Mouse (Mus musculus) 3T3-L1 (cell line): ENCODE data around the gene Gm21188.
"Not testable (repeated sequence)": the region's sequence is repeated elsewhere in the genome, so short reads cannot be mapped to it uniquely, and the experiment has no call there.

ENCODE experiments used
- DNase-seq: peaks from one replicate; pipeline ENCODE4 v3.0.0-alpha.2; 2015; ENCODE audit warnings: low read depth, low spot score

Gene Gm21188

GRCm38 (mm10) chr13:120026911-120027310, 25.1 kb downstream of the Gm21188 start, which contains the start of gene Gm36079:
Gene Gm36079 (minus strand): TSS chr13:120027011.
- not testable (repeated sequence) for DNase-seq

- DNase-seq = not testable (repeated sequence)
Observed at GRCm38 (mm10) chr13:120026373-120026772, 25.6 kb downstream of the Gm21188 start.

DNA sequence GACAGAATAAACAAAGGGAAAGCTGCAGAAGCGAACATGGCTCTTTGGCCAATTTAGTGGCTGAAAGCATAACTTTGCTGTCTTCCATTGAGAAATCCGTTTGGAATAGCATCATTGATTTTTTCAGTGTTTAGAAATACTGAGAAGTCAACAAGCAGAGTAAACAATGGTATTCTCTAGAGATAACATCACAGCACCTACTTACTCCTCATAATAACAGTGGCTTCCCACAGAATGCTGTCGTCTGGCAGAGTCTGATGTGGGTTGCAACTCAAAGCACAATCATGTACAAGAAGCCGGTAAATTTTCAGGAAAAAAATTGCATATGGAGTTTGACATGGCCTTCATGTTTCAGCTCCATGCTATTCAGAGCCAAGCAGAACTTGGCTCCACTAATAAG, 26.4 kb downstream of the Gm21188 start:
- not testable (repeated sequence) for DNase-seq

DNA sequence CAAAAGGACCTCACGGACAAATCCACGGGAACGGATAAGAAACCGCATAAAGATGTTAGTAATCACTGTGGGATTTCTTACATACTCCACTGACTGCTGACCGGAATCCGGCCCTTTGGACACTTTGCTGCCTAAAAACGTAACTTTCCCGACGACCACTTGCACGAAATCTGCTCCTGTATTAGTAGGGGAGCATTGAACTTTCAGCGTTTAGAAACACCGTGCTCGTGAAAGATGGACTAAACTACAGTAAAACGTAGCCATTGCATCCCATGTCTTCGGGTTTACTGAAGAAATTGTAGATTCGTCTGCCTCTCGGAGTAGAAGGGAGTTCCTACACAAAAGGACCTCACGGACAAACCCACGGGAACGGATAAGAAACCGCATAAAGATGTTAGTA, 27.0 kb downstream of the Gm21188 start:
- DNase-seq = not testable (repeated sequence)

GRCm38 (mm10) chr13:120024581-120024980, 27.4 kb downstream of the Gm21188 start:
- DNase-seq = not testable (repeated sequence)

GRCm38 (mm10) chr13:120021477-120021876, 30.5 kb downstream of the Gm21188 start:
- peak; percentile 15 for DNase-seq

DNA sequence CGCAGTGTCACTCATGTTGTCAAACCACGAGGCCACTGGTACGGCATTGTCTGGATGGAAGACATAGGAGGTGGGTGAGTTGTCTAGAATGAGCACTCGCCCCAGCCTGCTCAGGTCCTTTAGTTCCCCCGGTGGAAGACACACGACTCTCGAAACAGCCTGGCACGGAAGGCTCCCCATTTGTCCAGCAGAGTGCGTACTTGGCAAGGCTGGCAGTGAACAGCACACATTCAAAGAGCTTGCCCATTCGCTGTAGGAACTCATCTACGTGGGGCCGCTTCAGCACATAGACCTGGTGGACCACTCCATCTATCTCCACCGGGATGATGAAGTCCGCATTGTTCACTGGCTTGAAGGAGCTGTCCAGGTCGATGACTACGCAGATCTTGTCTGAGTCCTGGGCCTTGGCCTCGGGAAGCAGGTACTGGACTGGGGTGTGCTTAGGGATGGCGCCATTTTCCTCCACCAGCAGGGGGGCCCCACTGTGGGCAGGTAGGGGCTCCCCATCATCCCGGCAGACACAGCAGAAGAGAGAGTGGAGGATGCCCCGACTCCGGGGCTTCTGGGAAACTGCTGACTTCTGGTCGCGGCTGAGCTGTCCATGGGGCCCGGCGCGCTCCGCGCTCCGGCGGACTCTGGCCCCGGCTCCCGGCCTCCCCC, 36.5 kb downstream of the Gm21188 start:
- not testable (repeated sequence) for DNase-seq

DNA sequence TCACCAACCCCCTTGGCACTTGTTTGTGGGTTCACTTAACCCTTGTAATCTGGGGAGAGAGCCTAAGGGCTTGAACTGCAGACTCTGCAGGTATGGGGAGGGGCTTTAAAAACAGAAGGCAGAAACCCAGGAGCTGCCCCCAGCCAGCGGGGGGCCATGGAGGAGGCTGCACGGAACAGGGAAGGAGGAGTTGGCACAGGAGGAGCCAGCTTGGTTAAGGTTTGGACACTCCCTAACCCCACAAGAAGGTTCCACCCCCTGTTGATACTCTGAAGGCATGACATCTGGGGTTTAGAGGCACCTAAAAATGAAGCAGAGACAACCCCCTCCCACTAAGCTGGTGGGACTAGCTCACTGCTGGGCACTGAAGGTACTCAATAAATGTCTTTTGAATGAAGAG, 38.0 kb downstream of the Gm21188 start:
- not testable (repeated sequence) for DNase-seq

GRCm38 (mm10) chr13:120013544-120013943, 38.5 kb downstream of the Gm21188 start:
- not testable (repeated sequence) for DNase-seq

GRCm38 (mm10) chr13:120010068-120010467, 41.9 kb downstream of the Gm21188 start:
- DNase-seq = not testable (repeated sequence)

DNA sequence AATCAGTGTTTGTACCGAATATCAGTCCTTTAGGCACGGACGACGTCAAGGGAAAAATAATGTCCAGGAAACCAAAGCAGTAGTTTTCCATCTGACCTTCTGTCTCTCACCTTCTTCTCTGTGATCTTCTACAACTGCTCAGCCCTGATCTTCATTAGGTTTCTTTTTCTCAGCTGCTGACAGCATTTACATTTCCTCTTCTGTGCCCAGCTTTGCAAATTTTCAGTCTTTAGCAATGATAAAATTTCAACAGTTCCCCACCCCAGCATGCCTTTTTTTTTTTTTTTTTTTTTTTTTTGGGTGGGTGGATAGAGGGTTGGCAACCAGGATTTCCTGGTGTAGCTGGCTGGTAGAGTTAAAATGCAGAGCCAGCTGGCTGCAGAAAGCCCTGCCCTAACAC, 52.8 kb downstream of the Gm21188 start:
- not testable (repeated sequence) for DNase-seq

- DNase-seq = not testable (repeated sequence)
Observed at GRCm38 (mm10) chr13:119998442-119999086, 53.4 kb downstream of the Gm21188 start.

DNA sequence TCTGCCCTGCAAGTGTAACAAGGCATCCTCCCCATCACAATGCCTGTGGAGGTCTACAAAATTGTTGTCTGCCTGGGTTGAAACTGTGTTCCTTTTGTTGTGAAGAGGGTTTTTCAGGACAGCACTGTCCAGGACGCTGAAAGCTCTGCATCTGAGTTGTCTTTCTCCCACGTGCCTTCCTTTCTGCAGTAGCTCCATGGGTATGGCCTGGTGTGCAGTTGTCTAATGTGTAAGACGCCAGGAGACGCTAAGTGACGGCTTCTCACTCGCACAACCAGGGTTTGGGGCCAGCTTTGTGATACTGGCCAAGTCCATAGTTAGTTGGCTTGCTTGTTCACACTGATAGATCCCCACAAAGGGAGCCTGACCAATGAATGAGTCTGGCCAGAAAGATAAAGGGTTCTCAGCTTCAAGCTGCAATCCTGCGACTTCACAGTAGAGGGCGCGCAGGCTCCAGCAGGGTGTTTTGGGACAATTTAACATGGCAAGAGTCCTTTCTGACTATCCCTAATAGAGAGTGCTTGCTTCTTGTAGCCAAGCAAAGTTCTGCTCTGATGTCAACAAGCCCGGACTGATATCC, 60.0 kb downstream of the Gm21188 start:
- not testable (repeated sequence) for DNase-seq

DNA sequence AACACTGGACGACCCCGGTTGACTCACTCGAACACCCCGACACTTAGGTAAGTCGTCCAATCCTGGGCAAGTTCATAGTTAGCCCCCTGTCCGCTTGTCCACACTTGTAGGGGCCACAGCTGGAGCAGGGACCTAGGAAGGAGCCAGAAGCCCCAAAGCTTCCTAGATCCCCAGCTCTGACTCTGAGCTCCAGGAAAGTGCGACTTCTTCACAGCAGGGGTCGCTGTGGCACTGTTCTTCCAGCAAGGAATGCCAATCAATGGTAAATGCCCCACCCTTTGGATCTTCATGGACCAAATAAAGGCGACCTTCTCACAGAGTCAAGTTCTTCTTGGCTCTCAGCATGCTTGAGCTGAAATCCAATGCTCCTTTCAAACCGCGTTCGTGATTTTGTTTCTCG, 60.7 kb downstream of the Gm21188 start:
- not testable (repeated sequence) for DNase-seq
